Mouse (Mus musculus): ENCODE measurements around the gene Ascc2. TPM values are rescaled to one million over a fixed set of nuclear protein-coding genes. Genes with fewer than 3 reads are reported as not detected.
A peak's percentile ranks its signal among the peaks of the same experiment; 100 is the strongest.

Ascc2 gene
- polyA plus RNA-seq, 1 experiment from 2014 or later: 32.0 TPM

- 63% methylated on average over 6 of the region's 6 CpGs for WGBS
- Histone ChIP-seq H3K4me2 (ENCODE audit: low read depth, low read length) (no peak overlapping the region), H3K4me3 (ENCODE audit: low read length) (no peak overlapping the region), H3K9ac (ENCODE audit: low read depth, low read length) (no peak overlapping the region), H3K27me3 (replicated peaks; ENCODE audit: control insufficient read depth, insufficient read depth, low read length) (no peaks in the 10 kb centered on the region), H3K9me3 (ENCODE audit: control insufficient read depth, low read length) (no peaks in the 10 kb centered on the region), H3K27ac (ENCODE audit: low read length) (peak overlapping the region; percentile 20; the same call in 1 of the 2 replicates), H3K36me3 (ENCODE audit: control insufficient read depth, insufficient read depth, low read length) (peaks cover 11% of the 10 kb centered on the region; the same call in 1 of the 2 replicates), H3K4me1 (ENCODE audit: control insufficient read depth, insufficient read depth, low read length) (no peaks in the 10 kb centered on the region; the same call in 1 of the 2 replicates)
- peak; percentile 82 for ATAC-seq
These were observed 37.6 kb downstream of the Ascc2 start for GRCm38 (mm10) chr11:4675126-4675562.

DNA sequence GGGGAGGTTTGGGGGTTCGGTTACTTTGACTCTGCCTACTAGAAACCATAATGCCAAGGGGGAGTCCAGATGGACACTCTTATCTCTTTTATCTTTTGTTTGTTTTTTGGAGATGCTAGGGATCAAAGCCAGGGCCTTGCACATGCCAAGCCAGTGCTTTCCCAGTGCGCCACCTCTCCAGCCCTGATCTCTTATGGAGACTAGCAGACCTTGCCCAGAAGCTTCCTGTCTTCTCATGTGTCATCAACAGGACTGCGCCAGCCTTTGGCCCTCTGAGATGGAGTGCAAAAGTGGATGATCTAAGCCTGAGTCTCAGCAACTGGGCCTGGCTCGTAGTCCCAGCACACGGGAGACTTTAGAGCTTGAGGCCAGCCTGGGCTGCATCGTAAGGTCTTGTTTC, 38.1 kb downstream of the Ascc2 start:
- ATAC-seq: no peak
- no peaks in the 10 kb centered on the region; the same call in 1 of the 2 replicates for H3K4me1 ChIP-seq (ENCODE audit: control insufficient read depth, insufficient read depth, low read length)
- 90% methylated on average over 6 of the region's 6 CpGs for WGBS
- 0 out of 2 replicates have a peak overlapping the region, but pooled peaks have one; percentile 15 for H3K27ac ChIP-seq (ENCODE audit: low read length)
- no peaks in the 10 kb centered on the region for H3K27me3 ChIP-seq (replicated peaks; ENCODE audit: control insufficient read depth, insufficient read depth, low read length)
- H3K9ac ChIP-seq (ENCODE audit: low read depth, low read length): no peak overlapping the region
- H3K36me3 ChIP-seq (ENCODE audit: control insufficient read depth, insufficient read depth, low read length): peaks cover 13% of the 10 kb centered on the region; the same call in 1 of the 2 replicates
- no peaks in the 10 kb centered on the region for H3K9me3 ChIP-seq (ENCODE audit: control insufficient read depth, low read length)
- no peak overlapping the region for H3K4me3 ChIP-seq (ENCODE audit: low read length)
- no peak overlapping the region for H3K4me2 ChIP-seq (ENCODE audit: low read depth, low read length)

- Histone ChIP-seq H3K9ac (ENCODE audit: low read depth, low read length) (no peak overlapping the region), H3K27ac (ENCODE audit: low read length) (no peak overlapping the region), H3K27me3 (replicated peaks; ENCODE audit: control insufficient read depth, insufficient read depth, low read length) (no peaks in the 10 kb centered on the region), H3K4me2 (ENCODE audit: low read depth, low read length) (no peak overlapping the region), H3K9me3 (ENCODE audit: control insufficient read depth, low read length) (no peaks in the 10 kb centered on the region), H3K4me1 (ENCODE audit: control insufficient read depth, insufficient read depth, low read length) (no peaks in the 10 kb centered on the region; the same call in 1 of the 2 replicates), H3K36me3 (ENCODE audit: control insufficient read depth, insufficient read depth, low read length) (peaks cover 16% of the 10 kb centered on the region; the same call in 1 of the 2 replicates), H3K4me3 (ENCODE audit: low read length) (no peak overlapping the region)
- 84% methylated on average over 7 of the region's 7 CpGs for WGBS
- ATAC-seq: peak; percentile 61; the same call in 1 of the 2 replicates
These were observed 39.8 kb downstream of the Ascc2 start for GRCm38 (mm10) chr11:4677250-4677872.

DNA sequence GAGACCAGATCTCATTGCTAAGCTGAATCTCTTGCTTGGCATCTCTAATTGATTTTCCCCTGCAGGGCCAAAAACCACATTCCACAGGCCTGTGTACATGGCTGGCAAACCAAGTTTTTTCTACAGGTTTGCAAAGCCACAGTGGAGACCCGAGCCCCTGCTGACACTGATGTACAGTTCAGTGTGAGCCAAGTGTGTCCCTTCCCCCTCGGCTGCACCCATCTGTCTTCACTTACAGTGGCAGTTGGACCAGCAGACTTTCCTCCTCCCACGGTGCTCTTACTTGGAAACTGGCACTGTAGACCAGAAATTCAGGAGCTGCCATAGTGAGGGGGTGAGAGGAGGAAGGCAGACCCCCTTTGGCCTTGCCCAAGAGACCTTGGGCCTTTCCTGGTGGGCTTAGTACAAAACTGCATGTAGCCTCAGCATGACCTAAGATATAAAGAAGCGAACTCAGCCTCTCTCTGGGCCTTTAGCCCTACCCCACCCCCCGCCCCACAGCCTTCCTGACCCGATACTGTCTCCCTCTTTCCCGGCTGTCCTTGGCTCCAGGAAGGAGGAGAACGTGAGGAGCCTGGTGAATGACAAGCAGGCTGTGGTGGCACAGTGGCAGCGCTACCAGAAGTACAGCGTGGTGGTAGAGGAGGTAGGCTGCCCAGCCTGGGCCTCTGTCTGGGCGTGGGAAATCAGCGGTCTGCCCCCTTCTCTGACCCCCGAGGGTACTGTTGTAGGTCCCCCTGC, 41.3 kb downstream of the Ascc2 start:
- Histone ChIP-seq H3K27me3 (replicated peaks; ENCODE audit: control insufficient read depth, insufficient read depth, low read length) (no peaks in the 10 kb centered on the region), H3K4me2 (ENCODE audit: low read depth, low read length) (no peak overlapping the region), H3K4me3 (ENCODE audit: low read length) (no peak overlapping the region), H3K27ac (ENCODE audit: low read length) (no peak overlapping the region), H3K9ac (ENCODE audit: low read depth, low read length) (no peak overlapping the region), H3K36me3 (ENCODE audit: control insufficient read depth, insufficient read depth, low read length) (peaks cover 21% of the 10 kb centered on the region), H3K9me3 (ENCODE audit: control insufficient read depth, low read length) (no peaks in the 10 kb centered on the region), H3K4me1 (ENCODE audit: control insufficient read depth, insufficient read depth, low read length) (no peaks in the 10 kb centered on the region; the same call in 1 of the 2 replicates)
- ATAC-seq: no peak
- 73% methylated on average over 13 of the region's 13 CpGs for WGBS

DNA sequence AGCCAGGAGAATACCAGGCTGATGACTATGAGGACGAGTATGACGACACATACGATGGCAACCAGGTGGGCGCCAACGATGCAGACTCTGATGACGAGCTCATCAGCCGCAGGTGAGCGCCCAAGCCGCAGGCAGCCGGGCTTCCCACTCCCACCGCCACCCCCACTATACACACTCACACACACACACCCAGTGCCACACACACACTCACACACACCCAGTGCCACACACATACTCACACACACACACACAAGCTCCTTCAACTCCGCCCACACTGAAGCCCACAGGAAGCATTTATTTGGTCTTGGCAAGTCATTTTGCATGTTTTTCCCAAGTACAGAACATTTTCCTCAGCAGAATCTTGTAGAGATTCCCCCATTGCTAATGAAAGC, 41.9 kb downstream of the Ascc2 start:
- no peak overlapping the region for H3K4me2 ChIP-seq (ENCODE audit: low read depth, low read length)
- H3K9ac ChIP-seq (ENCODE audit: low read depth, low read length): no peak overlapping the region
- 90% methylated on average over 12 of the region's 12 CpGs for WGBS
- no peak for ATAC-seq
- no peak overlapping the region for H3K4me3 ChIP-seq (ENCODE audit: low read length)
- H3K36me3 ChIP-seq (ENCODE audit: control insufficient read depth, insufficient read depth, low read length): peaks cover 21% of the 10 kb centered on the region
- no peak overlapping the region for H3K27ac ChIP-seq (ENCODE audit: low read length)
- no peaks in the 10 kb centered on the region for H3K27me3 ChIP-seq (replicated peaks; ENCODE audit: control insufficient read depth, insufficient read depth, low read length)
- no peaks in the 10 kb centered on the region; the same call in 1 of the 2 replicates for H3K4me1 ChIP-seq (ENCODE audit: control insufficient read depth, insufficient read depth, low read length)
- no peaks in the 10 kb centered on the region for H3K9me3 ChIP-seq (ENCODE audit: control insufficient read depth, low read length)

DNA sequence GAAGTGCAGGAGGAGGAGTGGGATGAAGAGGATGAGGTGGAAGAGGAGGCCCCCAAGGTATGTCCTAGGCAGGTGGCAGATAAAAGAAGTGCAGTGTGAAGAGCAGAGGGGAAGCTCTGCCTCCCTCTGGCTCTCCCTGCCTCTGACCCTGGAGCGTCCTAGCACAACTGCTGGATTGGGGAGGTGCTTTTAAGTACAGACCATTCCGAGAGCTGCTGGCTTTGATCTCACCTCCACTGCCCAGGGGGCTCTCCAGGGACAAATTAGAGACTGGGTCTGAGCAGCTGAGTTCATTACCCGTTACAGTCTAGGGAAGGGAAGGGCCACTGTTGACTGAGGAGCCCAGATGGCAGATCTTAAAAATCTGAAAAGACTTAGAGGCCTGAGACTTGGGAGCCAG, 42.6 kb downstream of the Ascc2 start:
- Histone ChIP-seq H3K4me1 (ENCODE audit: control insufficient read depth, insufficient read depth, low read length) (no peaks in the 10 kb centered on the region; the same call in 1 of the 2 replicates), H3K4me3 (ENCODE audit: low read length) (no peak overlapping the region), H3K27me3 (replicated peaks; ENCODE audit: control insufficient read depth, insufficient read depth, low read length) (no peaks in the 10 kb centered on the region), H3K9me3 (ENCODE audit: control insufficient read depth, low read length) (no peaks in the 10 kb centered on the region), H3K4me2 (ENCODE audit: low read depth, low read length) (no peak overlapping the region), H3K36me3 (ENCODE audit: control insufficient read depth, insufficient read depth, low read length) (peaks cover 21% of the 10 kb centered on the region), H3K27ac (ENCODE audit: low read length) (no peak overlapping the region), H3K9ac (ENCODE audit: low read depth, low read length) (no peak overlapping the region)
- 54% methylated on average over 3 of the region's 3 CpGs for WGBS
- no peak for ATAC-seq

DNA sequence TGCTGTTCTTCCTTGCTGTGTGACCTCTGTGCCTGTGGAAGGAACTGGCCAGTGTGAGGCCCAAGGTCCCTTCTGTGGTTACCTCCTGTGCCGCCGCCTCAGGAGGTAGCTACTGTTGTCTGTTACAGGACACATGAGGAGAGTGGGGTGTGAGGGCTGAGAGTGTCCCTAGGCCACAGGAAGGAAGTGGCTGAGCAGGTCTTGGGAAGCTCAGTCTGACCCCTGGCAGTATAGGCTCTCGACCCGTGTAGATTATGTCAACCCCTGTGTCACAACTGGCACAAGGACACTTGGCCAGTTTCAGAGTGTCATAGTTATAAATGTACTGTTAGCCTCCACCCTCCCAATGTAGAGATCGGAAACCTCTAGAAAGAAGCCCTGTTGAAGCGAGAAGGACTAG, 46.0 kb downstream of the Ascc2 start:
- Histone ChIP-seq H3K4me1 (ENCODE audit: control insufficient read depth, insufficient read depth, low read length) (no peaks in the 10 kb centered on the region), H3K27me3 (replicated peaks; ENCODE audit: control insufficient read depth, insufficient read depth, low read length) (no peaks in the 10 kb centered on the region), H3K36me3 (ENCODE audit: control insufficient read depth, insufficient read depth, low read length) (peaks cover 21% of the 10 kb centered on the region), H3K9me3 (ENCODE audit: control insufficient read depth, low read length) (no peaks in the 10 kb centered on the region), H3K4me2 (ENCODE audit: low read depth, low read length) (no peak overlapping the region), H3K9ac (ENCODE audit: low read depth, low read length) (no peak overlapping the region), H3K4me3 (ENCODE audit: low read length) (no peak overlapping the region), H3K27ac (ENCODE audit: low read length) (no peak overlapping the region)
- WGBS: 80% methylated on average over 6 of the region's 6 CpGs
- no peak for ATAC-seq

DNA sequence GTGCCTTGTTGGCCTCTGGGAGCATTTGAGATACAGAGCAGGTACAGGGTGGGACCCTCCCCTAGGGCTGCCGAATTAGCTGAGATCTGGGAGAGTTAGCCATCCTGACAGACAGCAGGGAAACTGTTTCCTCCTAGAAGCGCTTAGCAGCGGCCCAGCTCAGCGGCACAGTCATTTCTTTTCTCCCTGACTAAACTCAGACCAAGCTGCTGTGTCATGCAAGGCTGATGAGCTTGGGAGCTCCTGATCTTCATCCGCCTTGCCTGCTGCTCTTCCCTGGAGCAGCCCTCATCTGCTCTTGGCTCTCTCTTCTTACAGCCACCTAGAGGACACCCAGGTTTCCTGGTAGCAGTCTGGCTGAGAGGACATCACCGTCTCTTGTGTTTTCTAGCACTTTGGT, 46.6 kb downstream of the Ascc2 start:
- Histone ChIP-seq H3K27ac (ENCODE audit: low read length) (no peak overlapping the region), H3K4me3 (ENCODE audit: low read length) (no peak overlapping the region), H3K4me1 (ENCODE audit: control insufficient read depth, insufficient read depth, low read length) (no peaks in the 10 kb centered on the region), H3K36me3 (ENCODE audit: control insufficient read depth, insufficient read depth, low read length) (peaks cover 19% of the 10 kb centered on the region), H3K4me2 (ENCODE audit: low read depth, low read length) (no peak overlapping the region), H3K9me3 (ENCODE audit: control insufficient read depth, low read length) (no peaks in the 10 kb centered on the region), H3K27me3 (replicated peaks; ENCODE audit: control insufficient read depth, insufficient read depth, low read length) (no peaks in the 10 kb centered on the region), H3K9ac (ENCODE audit: low read depth, low read length) (no peak overlapping the region)
- WGBS: 38% methylated on average over 6 of the region's 6 CpGs
- no peak for ATAC-seq

DNA sequence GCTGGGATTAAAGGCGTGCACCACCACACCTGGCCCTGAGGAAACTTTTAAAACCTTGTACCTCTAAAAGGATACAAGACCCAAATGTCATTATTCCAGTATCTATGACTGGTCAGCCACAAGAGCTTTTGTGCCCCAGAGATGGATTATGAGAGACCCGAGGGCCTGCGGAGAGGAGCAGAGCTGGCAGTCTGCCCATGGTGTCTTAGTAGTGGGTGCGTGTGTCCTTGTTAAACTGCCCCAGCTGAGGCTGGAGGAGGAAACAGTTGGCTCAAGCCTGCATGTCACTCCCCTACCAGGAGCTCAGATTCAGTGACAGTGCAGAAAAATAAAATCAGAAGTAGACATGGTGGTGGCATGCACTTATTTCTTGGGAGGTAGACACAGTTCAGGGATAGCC, 47.5 kb downstream of the Ascc2 start:
- Histone ChIP-seq H3K9ac (ENCODE audit: low read depth, low read length) (no peak overlapping the region), H3K9me3 (ENCODE audit: control insufficient read depth, low read length) (no peaks in the 10 kb centered on the region), H3K4me3 (ENCODE audit: low read length) (no peak overlapping the region), H3K27me3 (replicated peaks; ENCODE audit: control insufficient read depth, insufficient read depth, low read length) (no peaks in the 10 kb centered on the region), H3K4me1 (ENCODE audit: control insufficient read depth, insufficient read depth, low read length) (no peaks in the 10 kb centered on the region), H3K4me2 (ENCODE audit: low read depth, low read length) (no peak overlapping the region), H3K27ac (ENCODE audit: low read length) (no peak overlapping the region), H3K36me3 (ENCODE audit: control insufficient read depth, insufficient read depth, low read length) (peaks cover 14% of the 10 kb centered on the region)
- ATAC-seq: no peak
- 79% methylated on average over 4 of the region's 4 CpGs for WGBS
